Mouse (Mus musculus) megakaryocyte-erythroid progenitor cell, adult 5-6 weeks (primary cell): Measurements from ENCODE around the gene Cdc42se2. TPM values are rescaled to one million over a fixed set of nuclear protein-coding genes. Genes with fewer than 3 reads are reported as not detected.

Experiments used
- ATAC-seq: replicated peaks from 2 replicates; pipeline ENCODE4 v1.8.0; 2016; ENCODE audit warnings: mild to moderate bottlenecking, inconsistent platforms; ENCODE audit not compliant: severe bottlenecking, poor library complexity, low FRiP score, low TSS enrichment
- total RNA-seq, 2 experiments: library from RNA; stranded (forward) in 1 of 2; stranded (reverse) in 1 of 2; fragments of 200-1000, 215-1000 nt in 1 of 2; fragments of >200 nt in 1 of 2; fragmentation: Nextera tagmentation in 1 of 2; gene quantifications; 2 replicates each; pipeline ENCODE4 v1.2.3; 2014 to 2017

The Cdc42se2 gene
- total RNA-seq, 2 experiments from 2014 or later = 28.2 to 33.2 TPM

GRCm38 (mm10) chr11:54796551-54796950 is 9.1 kb upstream of the Cdc42se2 start:
- ATAC-seq = no peak

GRCm38 (mm10) chr11:54794678-54795077 is 7.2 kb upstream of the Cdc42se2 start:
- ATAC-seq = no peak

- ATAC-seq = no peak
These were observed 5.7 kb upstream of the Cdc42se2 start for GRCm38 (mm10) chr11:54793173-54793572.

GRCm38 (mm10) chr11:54791458-54791857 is 4.0 kb upstream of the Cdc42se2 start:
- ATAC-seq = no peak

GRCm38 (mm10) chr11:54786858-54787487 is 502 bp downstream of the Cdc42se2 start:
- ATAC-seq = peak; percentile 36

GRCm38 (mm10) chr11:54785566-54785965 is 1.9 kb downstream of the Cdc42se2 start:
- no peak for ATAC-seq

GRCm38 (mm10) chr11:54784436-54784835 is 3.0 kb downstream of the Cdc42se2 start:
- no peak for ATAC-seq

GRCm38 (mm10) chr11:54782253-54782652 is 5.2 kb downstream of the Cdc42se2 start:
- ATAC-seq = no peak

GRCm38 (mm10) chr11:54779946-54780345 is 7.5 kb downstream of the Cdc42se2 start:
- no peak for ATAC-seq

- ATAC-seq = no peak
These were observed 9.2 kb downstream of the Cdc42se2 start for GRCm38 (mm10) chr11:54778131-54778844.

- ATAC-seq = no peak
These were observed 9.9 kb downstream of the Cdc42se2 start for GRCm38 (mm10) chr11:54777387-54778130.

- ATAC-seq = no peak
These were observed 10.6 kb downstream of the Cdc42se2 start for GRCm38 (mm10) chr11:54776735-54777333.

GRCm38 (mm10) chr11:54776367-54776701 is 11.1 kb downstream of the Cdc42se2 start:
- no peak for ATAC-seq

GRCm38 (mm10) chr11:54775628-54776366 is 11.7 kb downstream of the Cdc42se2 start:
- peak; percentile 53 for ATAC-seq

- ATAC-seq = no peak
These were observed 13.0 kb downstream of the Cdc42se2 start for GRCm38 (mm10) chr11:54774282-54775078.

GRCm38 (mm10) chr11:54771549-54771948 is 15.9 kb downstream of the Cdc42se2 start:
- no peak for ATAC-seq

GRCm38 (mm10) chr11:54769843-54770242 is 17.6 kb downstream of the Cdc42se2 start:
- ATAC-seq = no peak

GRCm38 (mm10) chr11:54768116-54768690 is 19.3 kb downstream of the Cdc42se2 start:
- ATAC-seq = no peak
